Mouse (Mus musculus): ENCODE measurements around the gene St6galnac1. TPM values are rescaled to one million over a fixed set of nuclear protein-coding genes. Genes with fewer than 3 reads are reported as not detected.
A peak's percentile ranks its signal among the peaks of the same experiment; 100 is the strongest.
"Not testable (repeated sequence)": the region's sequence is repeated elsewhere in the genome, so short reads cannot be mapped to it uniquely, and the experiment has no call there.

The St6galnac1 gene
- total RNA-seq, 2 experiments from 2014 or later = not detected

GRCm38 (mm10) chr11:116807938-116808606 is 32.8 kb upstream of the St6galnac1 start:
- intact Hi-C loops (cut with DNase I) = loop anchor here (1.0 kb wide), 1 partner anchor 165 kb away; no protein-coding TSS in a partner anchor
- DNase-seq (ENCODE audit: low spot score in 2 of 2) = peak; percentile 82 to 85

- intact Hi-C loops (cut with DNase I) = no loop called here
- no peak for DNase-seq (ENCODE audit: low spot score in 2 of 2)
These were observed 32.2 kb upstream of the St6galnac1 start for GRCm38 (mm10) chr11:116807526-116807925.

GRCm38 (mm10) chr11:116807116-116807515 is 31.8 kb upstream of the St6galnac1 start:
- intact Hi-C loops (cut with DNase I) = no loop called here

GRCm38 (mm10) chr11:116806136-116807071 is 31.1 kb upstream of the St6galnac1 start:
- no peak for DNase-seq (ENCODE audit: low spot score in 2 of 2)
- intact Hi-C loops (cut with DNase I) = no loop called here

More at GRCm38 (mm10) chr11:116807116-116807515, 31.8 kb upstream of the St6galnac1 start:
- DNase-seq (ENCODE audit: low spot score in 2 of 2) = no peak

GRCm38 (mm10) chr11:116802709-116803108 is 27.4 kb upstream of the St6galnac1 start:
- intact Hi-C loops (cut with DNase I) = loop anchor here (5.0 kb wide), 1 partner anchor 115 kb away; no protein-coding TSS in a partner anchor
- no peak for DNase-seq (ENCODE audit: low spot score in 2 of 2)

GRCm38 (mm10) chr11:116801106-116801505 is 25.8 kb upstream of the St6galnac1 start:
- intact Hi-C loops (cut with DNase I) = loop anchor here (5.0 kb wide), 1 partner anchor 114 kb away; no protein-coding TSS in a partner anchor
- no peak for DNase-seq (ENCODE audit: low spot score in 2 of 2)

GRCm38 (mm10) chr11:116799364-116799763 is 24.1 kb upstream of the St6galnac1 start:
- intact Hi-C loops (cut with DNase I) = no loop called here
- DNase-seq (ENCODE audit: low spot score in 2 of 2) = no peak

- no peak for DNase-seq (ENCODE audit: low spot score in 2 of 2)
- intact Hi-C loops (cut with DNase I) = no loop called here
These were observed 8.9 kb upstream of the St6galnac1 start for GRCm38 (mm10) chr11:116784221-116784620.

GRCm38 (mm10) chr11:116782737-116783145 is 7.4 kb upstream of the St6galnac1 start:
- intact Hi-C loops (cut with DNase I) = no loop called here
- no peak for DNase-seq (ENCODE audit: low spot score in 2 of 2)

GRCm38 (mm10) chr11:116773205-116773604 is 2.1 kb downstream of the St6galnac1 start:
- DNase-seq (ENCODE audit: low spot score in 2 of 2) = no peak
- intact Hi-C loops (cut with DNase I) = no loop called here

GRCm38 (mm10) chr11:116769873-116770272 is 5.4 kb downstream of the St6galnac1 start:
- intact Hi-C loops (cut with DNase I) = no loop called here
- no peak for DNase-seq (ENCODE audit: low spot score in 2 of 2)

- no peak for DNase-seq (ENCODE audit: low spot score in 2 of 2)
- intact Hi-C loops (cut with DNase I) = no loop called here
These were observed 10.4 kb downstream of the St6galnac1 start for GRCm38 (mm10) chr11:116764946-116765345.

GRCm38 (mm10) chr11:116764346-116764745 is 11.0 kb downstream of the St6galnac1 start:
- no peak for DNase-seq (ENCODE audit: low spot score in 2 of 2)
- intact Hi-C loops (cut with DNase I) = no loop called here

- intact Hi-C loops (cut with DNase I) = no loop called here
- no peak for DNase-seq (ENCODE audit: low spot score in 2 of 2)
These were observed 20.1 kb downstream of the St6galnac1 start for GRCm38 (mm10) chr11:116755191-116755590.

GRCm38 (mm10) chr11:116753674-116754470 is 21.4 kb downstream of the St6galnac1 start:
- DNase-seq (ENCODE audit: low spot score in 2 of 2) = no peak
- intact Hi-C loops (cut with DNase I) = no loop called here

GRCm38 (mm10) chr11:116749733-116750132 is 25.6 kb downstream of the St6galnac1 start:
- no peak for DNase-seq (ENCODE audit: low spot score in 2 of 2)
- intact Hi-C loops (cut with DNase I) = no loop called here

- intact Hi-C loops (cut with DNase I); DNase-seq (ENCODE audit: low spot score in 2 of 2): not testable (repeated sequence)
These were observed 26.6 kb downstream of the St6galnac1 start for GRCm38 (mm10) chr11:116748692-116749091.

- intact Hi-C loops (cut with DNase I); DNase-seq (ENCODE audit: low spot score in 2 of 2): not testable (repeated sequence)
These were observed 28.5 kb downstream of the St6galnac1 start for GRCm38 (mm10) chr11:116746822-116747221.

- intact Hi-C loops (cut with DNase I); DNase-seq (ENCODE audit: low spot score in 2 of 2): not testable (repeated sequence)
These were observed 29.9 kb downstream of the St6galnac1 start for GRCm38 (mm10) chr11:116745457-116745856.

GRCm38 (mm10) chr11:116738411-116738810 is 36.9 kb downstream of the St6galnac1 start:
- DNase-seq (ENCODE audit: low spot score in 2 of 2) = no peak
- intact Hi-C loops (cut with DNase I) = no loop called here

Measured in left cerebral cortex, postnatal 25 days (tissue).